Mouse (Mus musculus): ENCODE data around the gene Zfp385b. TPM values are rescaled to one million over a fixed set of nuclear protein-coding genes. Genes with fewer than 3 reads are reported as not detected.

Gene Zfp385b
- polyA plus RNA-seq, 1 experiment from 2014 or later: 9.1 TPM

DNA sequence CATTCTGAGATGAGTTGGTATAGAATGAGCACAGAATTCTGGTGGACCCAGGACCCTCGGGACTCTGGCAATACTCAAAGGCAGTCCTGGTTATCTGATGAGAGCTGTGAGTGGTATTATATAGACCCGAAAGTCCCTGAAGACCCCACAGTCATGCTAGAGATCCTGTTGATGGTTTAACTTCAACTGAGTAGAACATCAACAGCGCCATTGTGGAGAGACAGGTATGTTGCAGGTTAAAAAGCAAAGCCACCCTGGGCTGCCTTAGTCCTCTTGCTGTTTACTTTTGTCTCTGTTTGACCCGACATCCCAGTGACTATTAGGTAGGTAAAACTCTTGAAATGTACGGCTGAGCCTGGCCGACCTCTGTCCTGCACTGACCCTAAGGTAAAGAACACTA is 431.3 kb downstream of the Zfp385b start:
- no peak for ATAC-seq
- no peak overlapping the region for H3K4me3 ChIP-seq (replicated peaks; ENCODE audit: low read length)
- H3K27me3 ChIP-seq (replicated peaks; ENCODE audit: control insufficient read depth, insufficient read depth, low read length): no peaks in the 10 kb centered on the region
- H3K27ac ChIP-seq (ENCODE audit: low read length): no peak overlapping the region
- no peak overlapping the region for H3K9ac ChIP-seq (replicated peaks; ENCODE audit: low read depth, low read length)
- no peaks in the 10 kb centered on the region for H3K9me3 ChIP-seq (ENCODE audit: control insufficient read depth, low read length)
- no peaks in the 10 kb centered on the region for H3K4me1 ChIP-seq (replicated peaks; ENCODE audit: control insufficient read depth, insufficient read depth, low read length)
- no peaks in the 10 kb centered on the region for H3K36me3 ChIP-seq (ENCODE audit: control insufficient read depth, insufficient read depth)
- H3K4me2 ChIP-seq (ENCODE audit: low read length): no peak overlapping the region
- WGBS: 87% methylated on average over 6 of the region's 6 CpGs

- no peak overlapping the region for H3K4me3 ChIP-seq (replicated peaks; ENCODE audit: low read length)
- WGBS: 29% methylated on average over 5 of the region's 5 CpGs
- H3K27ac ChIP-seq (ENCODE audit: low read length): no peak overlapping the region
- no peaks in the 10 kb centered on the region for H3K4me1 ChIP-seq (replicated peaks; ENCODE audit: control insufficient read depth, insufficient read depth, low read length)
- H3K36me3 ChIP-seq (ENCODE audit: control insufficient read depth, insufficient read depth): no peaks in the 10 kb centered on the region
- no peak overlapping the region for H3K4me2 ChIP-seq (ENCODE audit: low read length)
- no peaks in the 10 kb centered on the region for H3K9me3 ChIP-seq (ENCODE audit: control insufficient read depth, low read length)
- no peak for ATAC-seq
- H3K9ac ChIP-seq (replicated peaks; ENCODE audit: low read depth, low read length): no peak overlapping the region
- no peaks in the 10 kb centered on the region for H3K27me3 ChIP-seq (replicated peaks; ENCODE audit: control insufficient read depth, insufficient read depth, low read length)
These were observed 432.9 kb downstream of the Zfp385b start for GRCm38 (mm10) chr2:77386515-77386914.

DNA sequence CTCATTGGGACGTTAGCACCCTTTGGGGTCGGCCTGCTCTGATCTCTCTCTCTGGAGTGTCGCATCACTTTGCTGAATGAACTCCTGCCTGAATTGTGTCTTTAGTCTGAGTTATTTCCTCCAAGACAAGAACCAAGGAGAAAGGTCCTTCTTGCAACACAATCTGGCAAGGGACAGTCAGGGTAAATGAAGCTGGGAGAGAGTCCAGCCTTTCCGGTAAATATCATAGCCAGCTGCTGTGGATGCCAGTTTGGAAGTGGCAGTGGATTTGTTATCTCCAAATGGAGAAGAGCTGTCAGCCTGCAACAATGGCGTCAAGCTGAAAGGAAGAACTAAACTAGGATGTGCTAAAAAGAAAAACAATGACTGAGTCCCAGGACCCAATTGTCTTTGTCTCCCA is 436.7 kb downstream of the Zfp385b start:
- no peak for ATAC-seq
- Histone ChIP-seq H3K4me2 (ENCODE audit: low read length) (no peak overlapping the region), H3K27ac (ENCODE audit: low read length) (no peak overlapping the region), H3K9ac (replicated peaks; ENCODE audit: low read depth, low read length) (no peak overlapping the region), H3K4me3 (replicated peaks; ENCODE audit: low read length) (no peak overlapping the region), H3K9me3 (ENCODE audit: control insufficient read depth, low read length) (no peaks in the 10 kb centered on the region), H3K4me1 (replicated peaks; ENCODE audit: control insufficient read depth, insufficient read depth, low read length) (no peaks in the 10 kb centered on the region), H3K27me3 (replicated peaks; ENCODE audit: control insufficient read depth, insufficient read depth, low read length) (no peaks in the 10 kb centered on the region), H3K36me3 (ENCODE audit: control insufficient read depth, insufficient read depth) (no peaks in the 10 kb centered on the region)
- 81% methylated on average over 5 of the region's 5 CpGs for WGBS

DNA sequence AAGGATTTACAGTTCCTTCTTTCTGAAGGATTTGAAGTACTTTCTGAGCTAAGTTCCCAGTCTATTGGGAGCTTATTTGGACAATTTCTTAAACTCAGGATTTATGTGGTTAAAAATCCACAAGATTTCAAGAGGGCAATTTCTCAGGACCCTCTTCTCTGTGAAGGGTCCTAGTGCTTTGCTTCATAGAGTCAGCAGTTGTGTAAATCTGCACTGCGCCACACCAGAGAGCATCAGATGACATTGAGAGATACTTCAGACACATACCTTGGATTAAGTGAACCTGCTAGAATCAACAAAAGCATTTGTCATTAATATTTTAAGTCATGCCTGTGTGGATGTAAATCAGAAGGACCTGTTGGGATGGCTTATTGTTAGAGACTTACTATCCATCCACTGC is 439.5 kb downstream of the Zfp385b start:
- no peak overlapping the region for H3K9ac ChIP-seq (replicated peaks; ENCODE audit: low read depth, low read length)
- H3K4me3 ChIP-seq (replicated peaks; ENCODE audit: low read length): no peak overlapping the region
- ATAC-seq: no peak
- no peaks in the 10 kb centered on the region for H3K36me3 ChIP-seq (ENCODE audit: control insufficient read depth, insufficient read depth)
- H3K4me2 ChIP-seq (ENCODE audit: low read length): no peak overlapping the region
- H3K9me3 ChIP-seq (ENCODE audit: control insufficient read depth, low read length): no peaks in the 10 kb centered on the region
- no peak overlapping the region for H3K27ac ChIP-seq (ENCODE audit: low read length)
- H3K4me1 ChIP-seq (replicated peaks; ENCODE audit: control insufficient read depth, insufficient read depth, low read length): no peaks in the 10 kb centered on the region
- no peaks in the 10 kb centered on the region for H3K27me3 ChIP-seq (replicated peaks; ENCODE audit: control insufficient read depth, insufficient read depth, low read length)
- 94% methylated on average over 1 of the region's 1 CpGs for WGBS

DNA sequence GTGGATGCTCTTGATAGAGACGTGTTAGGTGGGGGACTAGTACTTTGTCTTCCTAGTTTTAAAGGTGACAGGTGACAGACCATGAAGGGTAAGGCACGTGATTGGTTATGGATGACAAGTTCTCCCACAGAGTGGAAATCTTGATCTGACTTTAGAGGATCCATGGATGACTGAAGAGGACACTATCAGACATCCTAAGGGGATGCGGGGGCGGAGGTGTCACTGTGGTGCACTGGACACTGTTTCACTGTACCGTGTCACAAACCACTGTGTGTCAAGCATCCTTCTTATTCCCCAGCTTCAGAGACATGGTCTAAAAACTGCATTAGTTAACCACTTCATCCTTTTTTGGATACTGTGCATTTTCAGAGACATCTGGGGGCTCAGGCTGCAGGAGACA is 440.1 kb downstream of the Zfp385b start:
- H3K4me1 ChIP-seq (replicated peaks; ENCODE audit: control insufficient read depth, insufficient read depth, low read length): no peaks in the 10 kb centered on the region
- ATAC-seq: no peak
- H3K9ac ChIP-seq (replicated peaks; ENCODE audit: low read depth, low read length): no peak overlapping the region
- WGBS: 96% methylated on average over 5 of the region's 5 CpGs
- H3K36me3 ChIP-seq (ENCODE audit: control insufficient read depth, insufficient read depth): no peaks in the 10 kb centered on the region
- H3K9me3 ChIP-seq (ENCODE audit: control insufficient read depth, low read length): no peaks in the 10 kb centered on the region
- H3K27me3 ChIP-seq (replicated peaks; ENCODE audit: control insufficient read depth, insufficient read depth, low read length): no peaks in the 10 kb centered on the region
- no peak overlapping the region for H3K27ac ChIP-seq (ENCODE audit: low read length)
- no peak overlapping the region for H3K4me2 ChIP-seq (ENCODE audit: low read length)
- no peak overlapping the region for H3K4me3 ChIP-seq (replicated peaks; ENCODE audit: low read length)

GRCm38 (mm10) chr2:77376823-77377222 is 442.6 kb downstream of the Zfp385b start:
- ATAC-seq: no peak
- Histone ChIP-seq H3K9me3 (ENCODE audit: control insufficient read depth, low read length) (no peaks in the 10 kb centered on the region), H3K4me2 (ENCODE audit: low read length) (no peak overlapping the region), H3K4me1 (replicated peaks; ENCODE audit: control insufficient read depth, insufficient read depth, low read length) (no peaks in the 10 kb centered on the region), H3K9ac (replicated peaks; ENCODE audit: low read depth, low read length) (no peak overlapping the region), H3K36me3 (ENCODE audit: control insufficient read depth, insufficient read depth) (no peaks in the 10 kb centered on the region), H3K27ac (ENCODE audit: low read length) (no peak overlapping the region), H3K4me3 (replicated peaks; ENCODE audit: low read length) (no peak overlapping the region), H3K27me3 (replicated peaks; ENCODE audit: control insufficient read depth, insufficient read depth, low read length) (no peaks in the 10 kb centered on the region)
- 81% methylated on average over 9 of the region's 9 CpGs for WGBS

GRCm38 (mm10) chr2:77375155-77375554 is 444.3 kb downstream of the Zfp385b start:
- no peak overlapping the region for H3K4me2 ChIP-seq (ENCODE audit: low read length)
- H3K4me3 ChIP-seq (replicated peaks; ENCODE audit: low read length): no peak overlapping the region
- no peaks in the 10 kb centered on the region for H3K9me3 ChIP-seq (ENCODE audit: control insufficient read depth, low read length)
- no peaks in the 10 kb centered on the region for H3K36me3 ChIP-seq (ENCODE audit: control insufficient read depth, insufficient read depth)
- ATAC-seq: no peak
- WGBS: 58% methylated on average over 8 of the region's 8 CpGs
- H3K4me1 ChIP-seq (replicated peaks; ENCODE audit: control insufficient read depth, insufficient read depth, low read length): no peaks in the 10 kb centered on the region
- no peaks in the 10 kb centered on the region for H3K27me3 ChIP-seq (replicated peaks; ENCODE audit: control insufficient read depth, insufficient read depth, low read length)
- no peak overlapping the region for H3K27ac ChIP-seq (ENCODE audit: low read length)
- H3K9ac ChIP-seq (replicated peaks; ENCODE audit: low read depth, low read length): no peak overlapping the region

DNA sequence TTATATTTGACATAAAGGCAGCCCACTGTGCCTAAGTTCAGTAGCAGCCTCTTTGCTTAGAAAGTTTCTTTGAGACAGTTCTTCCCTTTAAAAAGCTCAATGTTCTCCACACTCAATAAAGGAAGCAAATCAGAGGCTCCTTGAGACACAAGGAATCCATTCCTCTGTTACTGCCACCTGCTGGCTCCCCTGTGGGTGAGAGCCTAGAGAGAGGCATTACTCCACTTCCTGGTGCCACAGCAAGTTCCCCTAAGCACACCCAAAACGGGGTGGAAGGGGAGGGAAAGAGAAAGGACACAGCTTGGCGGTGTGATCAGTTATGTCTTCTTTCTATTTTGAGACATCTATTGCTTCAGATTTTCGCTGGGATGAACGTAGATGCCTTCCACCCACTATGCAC is 450.3 kb downstream of the Zfp385b start:
- no peak for ATAC-seq
- H3K27ac ChIP-seq (ENCODE audit: low read length): no peak overlapping the region
- no peaks in the 10 kb centered on the region for H3K9me3 ChIP-seq (ENCODE audit: control insufficient read depth, low read length)
- H3K4me2 ChIP-seq (ENCODE audit: low read length): no peak overlapping the region
- H3K36me3 ChIP-seq (ENCODE audit: control insufficient read depth, insufficient read depth): no peaks in the 10 kb centered on the region
- no peaks in the 10 kb centered on the region for H3K27me3 ChIP-seq (replicated peaks; ENCODE audit: control insufficient read depth, insufficient read depth, low read length)
- no peaks in the 10 kb centered on the region for H3K4me1 ChIP-seq (replicated peaks; ENCODE audit: control insufficient read depth, insufficient read depth, low read length)
- H3K9ac ChIP-seq (replicated peaks; ENCODE audit: low read depth, low read length): no peak overlapping the region
- H3K4me3 ChIP-seq (replicated peaks; ENCODE audit: low read length): no peak overlapping the region
- whole genome bisulfite sequencing: 68% methylated on average over 4 of the region's 4 CpGs

Other genes with a start within 250 kb of the Zfp385b start
- 27.4 and 29.7 TPM in 2 replicates for gene Cwc22, start 126.7 kb upstream of the Zfp385b start, polyA plus RNA-seq (2015; fragmentation: Nextera tagmentation; extraction: Ambion mirVana)